In the genomic region with DNA sequence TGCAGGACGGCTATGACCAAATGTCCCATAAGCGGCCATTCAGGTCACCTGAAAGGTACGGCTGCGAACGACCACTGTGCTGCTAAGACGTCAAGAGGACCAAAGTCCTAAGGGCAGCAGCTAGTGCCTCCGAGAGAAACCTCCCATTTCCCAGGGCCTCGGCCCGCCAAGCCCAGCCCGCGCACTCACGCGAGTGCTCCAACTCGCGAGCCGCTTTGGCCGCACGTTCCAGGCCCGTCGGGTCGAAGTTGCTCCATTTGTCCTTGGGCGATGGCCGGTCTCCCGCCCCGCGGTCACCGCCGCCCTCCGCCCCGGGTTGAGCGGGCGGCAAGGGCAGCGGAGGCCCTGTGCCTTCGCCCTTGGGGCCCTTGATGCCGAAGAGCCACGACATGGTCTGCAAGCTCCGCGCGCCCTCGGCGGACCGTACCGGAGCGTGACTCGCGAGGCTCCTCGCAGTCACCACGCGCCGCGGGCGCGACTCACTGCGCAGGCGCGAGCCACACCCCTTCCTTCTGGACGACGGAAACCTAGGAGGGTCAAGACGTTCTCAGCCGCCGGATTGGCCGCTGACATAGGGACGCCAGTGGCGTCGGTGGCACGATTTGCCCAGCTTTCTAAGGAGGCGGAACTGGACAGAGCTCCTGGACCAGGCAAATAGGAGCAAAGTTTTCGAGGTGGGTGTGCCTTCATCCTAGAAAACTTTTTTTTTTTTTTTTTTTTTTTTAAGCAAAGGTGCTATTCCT, we compare ENCODE assay signal across 1 mouse cellular context.
A peak's percentile ranks its signal among the peaks of the same experiment; 100 is the strongest.
TF ChIP-seq lines count a peak whose summit lies in the region.

TSS of gene Atad3a (minus strand) at position 481 of the 743 bp plus-strand sequence.

TF ChIP-seq in CH12.LX, 34 proteins besides CTCF, POLR2A, EP300 and RAD21 (continued from another document):
- TF ChIP-seq USF1 (IDR thresholded peaks at IDR 0.05; ENCODE audit: low read depth, low read length) (no peak), ZMIZ1 (IDR thresholded peaks at IDR 0.05; ENCODE audit: low read depth, low read length) (peak; percentile 75), UBTF (IDR thresholded peaks at IDR 0.05; ENCODE audit: low read depth, low read length) (peak; percentile 36; the same call in 1 of the 2 replicates), ELF1 (IDR thresholded peaks at IDR 0.05; ENCODE audit: low read depth, low read length) (peak; percentile 85), GABPA (IDR thresholded peaks at IDR 0.05; ENCODE audit: insufficient replicate concordance, low read depth, low read length) (no peak), ETS1 (conservative IDR thresholded peaks at IDR 0.05; ENCODE audit: low read depth, low read length) (no peak), USF2 (conservative IDR thresholded peaks at IDR 0.05; ENCODE audit: low read depth, low read length) (no peak), TCF12 (IDR thresholded peaks at IDR 0.05; ENCODE audit: low read depth, low read length) (peak; percentile 74), RCOR1 (conservative IDR thresholded peaks at IDR 0.05; ENCODE audit: low read depth, low read length) (no peak), MXI1 (IDR thresholded peaks at IDR 0.05; ENCODE audit: low read depth, low read length) (peak; percentile 98), CHD2 (IDR thresholded peaks at IDR 0.05; ENCODE audit: low read length) (peak; percentile 13; the same call in 1 of the 2 replicates), MYC (IDR thresholded peaks at IDR 0.05; ENCODE audit: low read depth, low read length) (peak; percentile 90), JUND (conservative IDR thresholded peaks at IDR 0.05; ENCODE audit: low read depth, low read length) (no peak), ZKSCAN1 (IDR thresholded peaks at IDR 0.05; ENCODE audit: borderline replicate concordance, low read depth, low read length) (no peak), NELFE (IDR thresholded peaks at IDR 0.05; ENCODE audit: low read depth, low read length) (peak; percentile 94), NRF1 (IDR thresholded peaks at IDR 0.05; ENCODE audit: low read depth, low read length) (peak; percentile 96), BHLHE40 (IDR thresholded peaks at IDR 0.05; ENCODE audit: low read depth, low read length) (no peak; the same call in 1 of the 2 replicates), JUN (IDR thresholded peaks at IDR 0.05; ENCODE audit: insufficient read depth, low read depth, low read length) (no peak), MAZ (IDR thresholded peaks at IDR 0.05; ENCODE audit: low read depth, low read length) (no peak), MAFK (IDR thresholded peaks at IDR 0.05; ENCODE audit: insufficient replicate concordance, low read length) (no peak)
